Mouse (Mus musculus): ENCODE results near the gene Med25. TPM values are rescaled to one million over a fixed set of nuclear protein-coding genes. Genes with fewer than 3 reads are reported as not detected.
A peak's percentile ranks its signal among the peaks of the same experiment; 100 is the strongest.

The Med25 gene
- polyA plus RNA-seq, 1 experiment from 2014 or later = 223 TPM

DNA sequence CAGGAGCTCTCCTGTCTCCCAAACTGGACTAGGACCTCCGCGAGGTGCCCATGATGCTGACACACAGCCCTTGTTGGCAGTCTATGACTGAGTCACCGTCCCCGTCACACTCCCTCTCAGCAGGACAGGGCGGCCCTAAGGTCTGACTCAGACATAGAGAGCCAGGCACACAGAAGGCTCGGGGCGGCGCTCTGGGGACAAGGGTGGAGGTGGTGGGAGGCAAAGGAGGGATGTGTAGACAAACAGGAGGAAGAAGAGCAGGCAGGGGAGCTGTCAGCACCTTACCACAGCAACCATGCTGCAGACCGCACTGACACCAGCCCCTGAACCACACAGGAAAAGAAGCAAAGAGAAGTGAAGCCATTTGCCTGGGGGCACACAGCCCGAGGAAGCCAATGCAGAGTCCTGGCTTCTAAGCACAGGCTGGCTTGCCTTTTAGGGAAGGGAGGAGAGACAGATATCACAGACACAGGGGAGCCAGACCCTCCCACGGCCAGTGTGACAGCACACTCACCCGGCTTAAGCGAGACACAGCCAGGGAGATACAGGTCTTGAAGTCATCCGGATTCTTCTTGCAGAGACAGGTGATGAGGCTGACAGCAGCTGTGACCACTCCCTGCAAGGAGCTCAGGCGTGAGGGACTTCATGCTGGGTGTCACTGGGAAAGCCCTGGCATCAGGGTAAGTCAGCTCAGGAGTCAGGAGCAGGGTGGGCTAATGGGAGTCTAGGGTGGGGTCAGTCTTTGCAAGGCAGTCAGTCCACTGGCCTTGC, 16.4 kb upstream of the Med25 start:
- WGBS = 89% methylated on average over 15 of the region's 15 CpGs
- no peak for DNase-seq (ENCODE audit: low spot score)
- Histone ChIP-seq H3K4me3 (no peak overlapping the region), H3K4me1 (replicated peaks) (no peaks in the 10 kb centered on the region), H3K27me3 (ENCODE audit: insufficient read depth, poor library complexity, severe bottlenecking) (no peaks in the 10 kb centered on the region), H3K27ac (no peak overlapping the region), H3K9me3 (no peaks in the 10 kb centered on the region), H3K36me3 (peaks cover 100% of the 10 kb centered on the region)

DNA sequence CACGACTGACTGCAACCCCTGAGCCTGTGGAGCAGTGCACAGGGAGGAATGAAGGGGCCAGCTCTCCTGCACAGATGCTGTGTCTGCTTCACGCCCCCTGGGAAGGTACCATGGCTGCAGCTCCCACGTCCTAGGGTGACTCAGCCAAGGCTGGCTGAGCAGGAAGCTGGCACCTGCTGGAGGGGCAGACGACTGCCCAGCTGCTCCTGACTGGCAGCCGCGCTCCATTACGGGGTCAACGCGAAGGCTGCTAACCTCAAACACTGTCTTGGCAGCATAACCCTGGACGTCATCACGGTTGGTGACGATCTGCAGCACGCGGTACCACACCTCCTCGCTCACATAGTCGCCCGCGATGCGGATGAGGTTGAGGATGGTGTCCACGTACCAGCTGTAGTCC, 12.9 kb upstream of the Med25 start:
- WGBS = 94% methylated on average over 20 of the region's 20 CpGs
- Histone ChIP-seq H3K9me3 (no peaks in the 10 kb centered on the region), H3K27me3 (ENCODE audit: insufficient read depth, poor library complexity, severe bottlenecking) (no peaks in the 10 kb centered on the region), H3K4me1 (replicated peaks) (peaks cover 18% of the 10 kb centered on the region), H3K27ac (no peak overlapping the region), H3K36me3 (peaks cover 98% of the 10 kb centered on the region), H3K4me3 (no peak overlapping the region)
- no peak for DNase-seq (ENCODE audit: low spot score)

DNA sequence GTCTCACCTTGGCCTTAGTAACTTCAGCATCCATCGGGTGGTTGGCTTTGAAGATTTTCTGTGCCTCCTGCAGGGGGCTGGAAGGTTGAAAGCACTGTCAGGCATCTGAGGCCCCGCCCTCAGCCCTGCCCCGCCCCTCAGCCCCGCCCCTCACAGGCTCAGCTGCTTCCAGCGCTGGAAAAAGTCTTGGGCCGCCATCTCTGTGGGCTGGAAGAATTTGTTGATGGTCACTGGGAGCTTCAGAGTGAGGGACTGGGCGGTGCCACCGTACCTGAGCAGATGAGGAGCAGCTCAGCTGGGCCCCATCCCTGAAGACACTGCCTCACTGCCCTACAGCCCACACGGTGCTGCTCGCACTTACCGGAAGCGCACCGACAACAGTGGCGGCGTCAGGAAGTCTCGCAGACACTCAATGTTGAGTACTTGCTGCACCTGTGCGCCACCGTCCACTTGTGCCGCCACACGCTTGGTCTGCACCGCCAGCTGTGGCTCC, 8.8 kb upstream of the Med25 start:
- Histone ChIP-seq H3K4me3 (peak overlapping the region; percentile 40), H3K27ac (peak overlapping the region; percentile 50), H3K27me3 (ENCODE audit: insufficient read depth, poor library complexity, severe bottlenecking) (no peaks in the 10 kb centered on the region), H3K9me3 (no peaks in the 10 kb centered on the region), H3K4me1 (replicated peaks) (peaks cover 54% of the 10 kb centered on the region), H3K36me3 (peaks cover 77% of the 10 kb centered on the region)
- WGBS = 20% methylated on average over 21 of the region's 21 CpGs
- peak; percentile 76 for DNase-seq (ENCODE audit: low spot score)

DNA sequence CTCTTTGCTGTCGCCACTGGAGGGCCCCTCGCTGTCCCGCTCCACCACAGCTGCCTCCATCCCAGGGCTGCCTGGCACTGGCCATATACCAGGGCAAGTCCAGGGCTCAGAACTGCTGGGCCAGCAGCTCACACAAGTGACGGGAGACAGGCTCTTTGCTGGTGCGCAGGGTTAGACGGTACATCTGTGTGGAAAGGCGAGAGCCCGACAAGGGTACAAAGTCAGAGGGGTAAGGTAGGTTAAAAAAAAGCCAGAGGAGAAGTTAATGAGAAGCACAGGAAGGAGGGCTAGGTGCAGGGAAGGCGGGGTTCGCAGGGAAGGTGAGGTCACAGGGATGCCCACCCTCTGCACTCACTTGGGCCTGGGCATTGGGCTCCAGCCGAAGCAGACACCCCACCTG, 8.1 kb upstream of the Med25 start:
- peak overlapping the region; percentile 50; the same call in 1 of the 2 replicates for H3K27ac ChIP-seq
- H3K9me3 ChIP-seq = no peaks in the 10 kb centered on the region
- H3K4me1 ChIP-seq (replicated peaks) = peaks cover 57% of the 10 kb centered on the region
- DNase-seq (ENCODE audit: low spot score) = no peak
- H3K36me3 ChIP-seq = peaks cover 71% of the 10 kb centered on the region
- H3K4me3 ChIP-seq = no peak overlapping the region
- 83% methylated on average over 11 of the region's 11 CpGs for WGBS
- H3K27me3 ChIP-seq (ENCODE audit: insufficient read depth, poor library complexity, severe bottlenecking) = no peaks in the 10 kb centered on the region

DNA sequence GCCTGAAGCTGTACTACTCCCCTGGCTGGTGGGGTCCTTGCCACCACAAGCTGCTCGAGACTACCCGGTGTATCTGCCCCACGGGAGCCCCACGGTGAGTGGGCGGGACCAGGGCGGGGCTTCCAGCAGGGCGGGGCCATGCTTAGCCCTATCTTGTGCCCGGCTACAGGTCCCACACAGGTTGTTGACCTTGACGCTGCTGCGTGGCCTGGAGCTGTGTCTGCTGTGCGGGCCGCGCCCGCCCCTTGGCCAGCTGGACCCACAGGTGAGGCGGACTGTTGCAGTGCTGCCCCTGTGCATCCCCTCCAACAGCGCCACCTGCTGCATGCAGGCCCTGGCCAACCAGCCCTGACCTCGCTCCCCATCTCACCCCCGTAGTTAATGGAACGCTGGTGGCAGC, 6.1 kb upstream of the Med25 start:
- 33% methylated on average over 19 of the region's 19 CpGs for WGBS
- H3K4me1 ChIP-seq (replicated peaks) = peaks cover 75% of the 10 kb centered on the region

DNA sequence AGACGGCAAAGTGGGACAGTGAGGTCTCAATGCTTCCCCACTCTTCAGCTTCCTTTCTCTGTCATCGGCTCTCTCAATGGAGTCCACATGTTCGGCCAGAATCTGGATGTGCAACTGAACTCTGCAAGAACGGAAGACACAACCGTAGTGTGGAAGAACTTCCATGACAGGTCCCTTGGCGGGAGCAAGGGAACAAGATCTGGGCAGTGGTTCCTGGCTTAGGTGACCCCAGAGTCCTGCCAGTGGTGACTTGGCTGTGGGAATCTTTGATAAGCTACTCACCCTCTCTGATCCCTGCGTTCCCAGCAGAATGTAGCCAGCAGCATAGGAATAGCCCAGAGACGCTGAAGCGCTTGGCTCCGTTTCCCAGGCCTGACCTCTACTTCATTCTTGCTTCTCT, 4.0 kb upstream of the Med25 start:
- DNase-seq (ENCODE audit: low spot score) = no peak
- H3K27me3 ChIP-seq (ENCODE audit: insufficient read depth, poor library complexity, severe bottlenecking) = no peaks in the 10 kb centered on the region
- WGBS = 35% methylated on average over 10 of the region's 10 CpGs
- peak overlapping the region; percentile 80 for H3K4me3 ChIP-seq
- H3K36me3 ChIP-seq = peaks cover 29% of the 10 kb centered on the region
- no peaks in the 10 kb centered on the region for H3K9me3 ChIP-seq
- peak overlapping the region; percentile 96 for H3K27ac ChIP-seq
- H3K4me1 ChIP-seq (replicated peaks) = peaks cover 77% of the 10 kb centered on the region

More for the DNA sequence above, 6.1 kb upstream of the Med25 start:
- Histone ChIP-seq H3K27me3 (ENCODE audit: insufficient read depth, poor library complexity, severe bottlenecking) (no peaks in the 10 kb centered on the region), H3K36me3 (peaks cover 50% of the 10 kb centered on the region), H3K9me3 (no peaks in the 10 kb centered on the region), H3K4me3 (peak overlapping the region; percentile 35), H3K27ac (peak overlapping the region; percentile 68)
- DNase-seq (ENCODE audit: low spot score) = peak; percentile 15

DNA sequence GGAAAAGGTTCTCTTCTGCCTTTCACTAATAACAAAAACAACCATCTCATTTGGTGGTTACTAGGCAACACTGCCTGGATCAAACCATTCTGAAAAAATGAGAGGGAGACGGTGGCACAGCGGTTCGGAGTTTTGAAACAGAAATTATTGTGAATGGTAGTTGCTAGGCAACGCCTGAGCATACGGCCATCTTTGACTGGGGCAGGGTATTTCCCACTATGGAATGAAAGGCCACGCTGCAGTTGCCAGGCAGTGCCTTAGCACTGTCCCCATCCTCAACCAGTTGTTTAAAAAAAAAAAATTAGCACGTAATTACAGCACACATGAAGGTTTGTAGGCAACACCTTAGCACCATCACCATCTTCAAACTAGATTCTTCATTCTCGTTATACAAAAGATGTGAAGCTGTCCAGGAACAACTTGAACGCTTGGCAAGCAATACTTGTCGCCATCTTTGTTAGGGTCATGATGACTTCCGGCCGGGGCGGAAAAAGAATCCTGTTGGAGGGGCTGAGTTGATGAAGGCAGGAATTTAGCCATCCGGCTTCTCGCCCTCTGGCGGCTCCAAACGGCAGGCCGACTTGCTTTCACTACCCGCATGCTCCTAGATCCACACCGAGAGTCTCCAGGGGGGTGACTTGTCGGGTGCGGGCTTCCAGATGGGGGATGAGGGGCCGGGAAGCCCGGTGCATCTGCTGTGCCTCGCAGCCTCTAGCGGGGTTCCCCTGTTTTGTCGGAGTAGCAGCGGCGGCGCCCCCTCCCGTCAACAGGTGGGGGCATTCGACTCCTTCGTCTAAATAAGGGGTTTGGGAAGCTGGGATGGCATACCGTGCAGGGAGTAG, 3.3 kb upstream of the Med25 start, which contains the start of gene Fuz:
TSS of gene Fuz (plus strand) at position 487 of the 842 bp plus-strand sequence.
- 1% methylated on average over 34 of the region's 34 CpGs for WGBS
- Histone ChIP-seq H3K27me3 (ENCODE audit: insufficient read depth, poor library complexity, severe bottlenecking) (no peaks in the 10 kb centered on the region), H3K27ac (peak within 1 kb of the TSS; percentile 96), H3K4me1 (replicated peaks) (peaks cover 77% of the 10 kb centered on the region), H3K36me3 (peaks cover 28% of the 10 kb centered on the region), H3K4me3 (peak within 1 kb of the TSS; percentile 80), H3K9me3 (no peaks in the 10 kb centered on the region)
- DNase-seq (ENCODE audit: low spot score) = peak; percentile 93

DNA sequence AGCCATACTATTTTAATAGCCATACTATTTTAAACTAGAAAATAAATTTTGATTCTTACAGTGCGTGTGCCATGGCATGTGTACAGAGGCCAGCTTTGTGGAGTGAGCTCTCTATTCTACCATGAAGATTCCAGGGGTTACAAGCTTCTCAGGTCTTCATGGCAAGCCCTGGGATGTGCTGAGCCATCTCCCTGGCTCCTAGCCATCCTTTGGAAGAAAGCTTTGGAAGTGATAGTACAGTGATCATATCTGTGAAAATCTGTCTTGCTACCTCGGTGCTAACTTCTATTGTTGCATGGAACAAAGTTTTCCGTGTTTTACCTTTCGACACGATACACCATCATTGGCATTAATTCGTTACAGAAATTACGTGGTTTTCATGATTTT, 2.7 kb upstream of the Med25 start:
- WGBS = 55% methylated on average over 7 of the region's 7 CpGs
- H3K4me3 ChIP-seq = peak overlapping the region; percentile 80

DNA sequence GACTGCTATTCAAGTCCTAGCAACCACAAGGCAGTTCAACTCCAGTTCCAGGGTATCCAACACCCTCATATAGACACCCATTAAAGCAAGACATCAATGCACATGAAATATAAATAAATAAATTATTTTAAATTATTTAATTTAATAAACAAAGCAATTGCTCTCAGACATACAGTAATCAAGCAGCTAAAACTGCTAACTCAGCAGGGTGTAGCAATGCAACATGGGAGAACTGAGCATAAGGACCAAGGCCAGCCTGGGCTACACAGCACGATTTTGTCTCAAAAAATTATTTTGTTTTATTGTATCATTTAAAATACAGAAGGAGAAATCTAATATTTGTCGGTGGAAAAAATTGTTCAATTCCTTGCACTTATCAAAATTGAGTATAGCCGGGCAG, 1.7 kb upstream of the Med25 start:
- Histone ChIP-seq H3K27ac (peak overlapping the region; percentile 45; the same call in 1 of the 2 replicates), H3K4me3 (no peak overlapping the region), H3K9me3 (no peaks in the 10 kb centered on the region), H3K36me3 (peaks cover 28% of the 10 kb centered on the region), H3K4me1 (replicated peaks) (peaks cover 75% of the 10 kb centered on the region), H3K27me3 (ENCODE audit: insufficient read depth, poor library complexity, severe bottlenecking) (no peaks in the 10 kb centered on the region)
- DNase-seq (ENCODE audit: low spot score) = no peak
- 88% methylated on average over 3 of the region's 3 CpGs for WGBS

More for the DNA sequence above, 2.7 kb upstream of the Med25 start:
- DNase-seq (ENCODE audit: low spot score) = no peak
- no peaks in the 10 kb centered on the region for H3K27me3 ChIP-seq (ENCODE audit: insufficient read depth, poor library complexity, severe bottlenecking)
- H3K9me3 ChIP-seq = no peaks in the 10 kb centered on the region
- H3K36me3 ChIP-seq = peaks cover 28% of the 10 kb centered on the region
- H3K4me1 ChIP-seq (replicated peaks) = peaks cover 77% of the 10 kb centered on the region
- peak overlapping the region; percentile 96 for H3K27ac ChIP-seq

DNA sequence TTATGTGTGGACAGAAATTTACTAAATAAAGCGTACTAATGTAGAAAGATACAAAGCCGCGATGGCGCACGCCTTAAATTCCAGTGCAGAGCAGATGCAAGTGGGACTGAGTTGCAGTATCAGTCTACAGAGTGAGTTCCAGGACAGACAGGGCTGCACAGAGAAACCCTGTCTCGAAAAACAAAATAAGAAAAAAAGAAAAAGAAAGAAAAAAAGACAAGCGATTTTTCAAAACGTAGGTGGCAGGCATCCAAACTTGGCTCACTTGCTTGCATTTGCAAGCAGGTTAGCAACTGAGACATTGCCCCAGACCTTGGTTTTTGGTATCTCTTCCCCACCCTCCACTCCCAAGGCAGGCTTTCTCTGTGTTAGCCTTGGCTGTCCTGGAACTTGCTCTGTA, 685 bp upstream of the Med25 start:
- H3K4me3 ChIP-seq = peak overlapping the region; percentile 88
- peak overlapping the region; percentile 96 for H3K27ac ChIP-seq
- DNase-seq (ENCODE audit: low spot score) = peak; percentile 24
- H3K9me3 ChIP-seq = no peaks in the 10 kb centered on the region
- WGBS = 26% methylated on average over 8 of the region's 8 CpGs
- H3K36me3 ChIP-seq = peaks cover 30% of the 10 kb centered on the region
- H3K27me3 ChIP-seq (ENCODE audit: insufficient read depth, poor library complexity, severe bottlenecking) = no peaks in the 10 kb centered on the region
- H3K4me1 ChIP-seq (replicated peaks) = peaks cover 72% of the 10 kb centered on the region

DNA sequence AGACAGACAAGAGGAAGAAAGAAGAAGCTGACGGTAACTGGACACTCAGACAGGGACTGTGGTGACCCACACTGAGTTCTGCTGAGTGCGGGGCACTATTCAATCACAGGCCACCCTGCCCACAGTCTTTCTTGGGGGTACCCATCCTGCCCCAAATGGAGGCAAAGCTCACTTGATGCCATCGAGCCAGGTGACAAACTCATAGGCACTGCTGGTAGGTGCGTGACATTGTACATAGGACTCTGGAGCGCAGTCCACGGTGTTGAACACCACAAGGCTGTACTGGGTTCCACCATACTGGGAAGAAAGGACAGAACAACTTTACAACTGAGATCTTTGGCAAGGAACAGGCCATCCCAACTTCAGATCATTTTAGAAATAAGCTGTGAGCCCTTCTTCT, 901 bp downstream of the Med25 start:
- no peaks in the 10 kb centered on the region for H3K9me3 ChIP-seq
- no peaks in the 10 kb centered on the region for H3K27me3 ChIP-seq (ENCODE audit: insufficient read depth, poor library complexity, severe bottlenecking)
- peak overlapping the region; percentile 96 for H3K27ac ChIP-seq
- 22% methylated on average over 6 of the region's 6 CpGs for WGBS
- peaks cover 44% of the 10 kb centered on the region for H3K36me3 ChIP-seq
- no peak for DNase-seq (ENCODE audit: low spot score)
- peak overlapping the region; percentile 88 for H3K4me3 ChIP-seq
- peaks cover 63% of the 10 kb centered on the region for H3K4me1 ChIP-seq (replicated peaks)

DNA sequence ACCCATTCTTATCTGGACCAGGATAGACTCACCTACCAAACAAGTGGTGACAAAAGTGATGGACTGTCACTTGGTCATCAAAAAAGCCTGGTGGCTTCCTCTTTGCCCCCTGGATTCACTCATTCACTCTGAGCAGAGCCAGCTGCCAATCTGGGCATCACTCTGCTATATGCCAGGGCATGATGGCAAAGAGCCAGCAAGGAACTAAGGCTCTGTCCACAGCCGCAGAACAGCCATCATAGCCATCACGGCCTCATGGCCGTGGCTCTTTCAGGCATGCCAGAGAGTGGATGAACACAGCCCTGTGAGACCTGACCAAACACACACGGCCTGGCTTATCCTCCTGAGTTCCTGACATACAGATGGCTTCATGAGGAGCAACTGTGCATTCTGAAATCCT, 1.8 kb downstream of the Med25 start:
- DNase-seq (ENCODE audit: low spot score) = no peak
- H3K27ac ChIP-seq = peak overlapping the region; percentile 96; the same call in 1 of the 2 replicates

DNA sequence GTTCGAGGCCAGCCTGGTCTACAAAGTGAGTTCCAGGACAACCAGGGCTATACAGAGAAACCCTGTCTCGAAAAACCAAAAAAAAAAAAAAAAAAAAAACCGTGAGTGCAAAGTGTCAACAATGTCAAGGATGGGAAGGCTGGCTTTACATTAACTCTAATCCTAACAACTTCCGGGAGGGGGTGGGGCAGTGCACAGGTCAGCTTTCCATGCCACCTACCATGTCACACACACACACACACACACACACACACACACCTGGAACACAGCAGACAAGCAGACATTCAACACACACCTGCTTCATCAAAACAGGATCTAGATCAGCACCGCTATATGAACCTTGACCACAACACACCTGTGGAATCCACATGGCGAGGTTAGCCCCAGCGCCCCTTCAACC, 2.3 kb downstream of the Med25 start:
- H3K9me3 ChIP-seq = no peaks in the 10 kb centered on the region
- H3K4me1 ChIP-seq (replicated peaks) = peaks cover 61% of the 10 kb centered on the region
- WGBS = 90% methylated on average over 6 of the region's 7 CpGs
- peaks cover 58% of the 10 kb centered on the region for H3K36me3 ChIP-seq
- H3K4me3 ChIP-seq = peak overlapping the region; percentile 88
- no peak for DNase-seq (ENCODE audit: low spot score)
- H3K27ac ChIP-seq = no peak overlapping the region
- no peaks in the 10 kb centered on the region for H3K27me3 ChIP-seq (ENCODE audit: insufficient read depth, poor library complexity, severe bottlenecking)

More for the DNA sequence above, 1.8 kb downstream of the Med25 start:
- peak overlapping the region; percentile 88 for H3K4me3 ChIP-seq
- no peaks in the 10 kb centered on the region for H3K27me3 ChIP-seq (ENCODE audit: insufficient read depth, poor library complexity, severe bottlenecking)
- WGBS = 93% methylated on average over 4 of the region's 4 CpGs
- peaks cover 52% of the 10 kb centered on the region for H3K36me3 ChIP-seq
- peaks cover 63% of the 10 kb centered on the region for H3K4me1 ChIP-seq (replicated peaks)
- H3K9me3 ChIP-seq = no peaks in the 10 kb centered on the region

Measured in hindbrain, embryonic 10.5 days (tissue).